Comparison of ENCODE assay signal across 24 mouse cellular contexts in genomic region chr5:136456395-136456794, GRCm38 (mm10).
A peak's percentile ranks its signal among the peaks of the same experiment; 100 is the strongest.
DNase-seq lines count a peak whose midpoint lies in the region; ATAC-seq and TF ChIP-seq lines count a peak whose summit lies in the region.
"Had no signal": no experiment of that assay in that cellular context is flagged by ENCODE, and none has a peak within 500 bp of the region (broad histone marks: within the 10 kb centered on the region; RNA-seq: fewer than 3 reads in every experiment).

No protein-coding gene starts in this region.

- H3K27ac ChIP-seq in gastrocnemius, adult 2 months, result peak overlapping the region; percentile 72
- H3K27ac ChIP-seq in heart, postnatal 0 days (ENCODE audit: low read depth), result peak overlapping the region; percentile 46
- no peak overlapping the region for H3K27ac ChIP-seq in midbrain, embryonic 15.5 days
- H3K27ac ChIP-seq: embryonic facial prominence, embryonic 10.5 days; hindbrain, embryonic 12.5 days; limb, embryonic 15.5 days; liver, embryonic 14.5 days had no signal

- no peak overlapping the region for H3K4me3 ChIP-seq in gastrocnemius, adult 2 months
- H3K4me3 ChIP-seq in heart, postnatal 0 days (ENCODE audit: low read depth, low read length), result no peak overlapping the region
- H3K4me3 ChIP-seq in midbrain, embryonic 15.5 days, result no peak overlapping the region
- H3K4me3 ChIP-seq: embryonic facial prominence, embryonic 10.5 days; hindbrain, embryonic 12.5 days; limb, embryonic 15.5 days had no signal

- TF ChIP-seq CTCF in gastrocnemius, adult 2 months (IDR thresholded peaks at IDR 0.05), result no peak
- TF ChIP-seq CTCF in heart, postnatal 0 days (IDR thresholded peaks at IDR 0.05; ENCODE audit: low read depth), result no peak

- H3K4me1 ChIP-seq in heart, postnatal 0 days (ENCODE audit: control insufficient read depth, insufficient read depth), result peaks cover 33% of the 10 kb centered on the region
- H3K4me1 ChIP-seq in midbrain, embryonic 15.5 days, result no peaks in the 10 kb centered on the region

- no peak overlapping the region for H3K9ac ChIP-seq in heart, postnatal 0 days (replicated peaks; ENCODE audit: low read depth, low read length)
- no peak overlapping the region for H3K9ac ChIP-seq in midbrain, embryonic 15.5 days
- H3K9ac ChIP-seq: hindbrain, embryonic 12.5 days; limb, embryonic 15.5 days; liver, embryonic 14.5 days; lung, embryonic 14.5 days had no signal

- no peaks in the 10 kb centered on the region for H3K36me3 ChIP-seq in heart, postnatal 0 days (replicated peaks; ENCODE audit: control insufficient read depth, insufficient read depth, low read length)
- no peaks in the 10 kb centered on the region for H3K36me3 ChIP-seq in midbrain, embryonic 15.5 days (replicated peaks)
- H3K36me3 ChIP-seq: hindbrain, embryonic 12.5 days; limb, embryonic 15.5 days had no signal

- no peak for TF ChIP-seq EP300 in heart, postnatal 0 days (IDR thresholded peaks at IDR 0.05; ENCODE audit: low read depth)

- peak; percentile 52 for DNase-seq in gastrocnemius, adult 2 months
- DNase-seq in gastrocnemius, postnatal 36 days, result no peak
- no peak for DNase-seq in heart, postnatal 0 days (ENCODE audit: low spot score)
- no peak for DNase-seq in heart, postnatal 25 days (ENCODE audit: low spot score)
- peak; percentile 80 for DNase-seq in 416B (ENCODE audit: low read depth)
- DNase-seq in induced T-regulatory cell, adult 2 months (ENCODE audit: low read depth), result peak; percentile 17
- DNase-seq in right cerebral cortex, postnatal 36 days (ENCODE audit: low spot score in 2 of 2), result no peak
- DNase-seq: adrenal gland, postnatal 14 days; B cell, adult 2 months; cerebellum, postnatal 10 days; heart, postnatal 10 days; kidney, adult 11 months; left cerebral cortex, postnatal 4 days; lung, embryonic 14.5 days; retina, postnatal 1 day; right cerebral cortex, postnatal 25 days had no signal

- no peaks in the 10 kb centered on the region for H3K27me3 ChIP-seq in heart, postnatal 0 days (ENCODE audit: control insufficient read depth, insufficient read depth, low read length)
- no peaks in the 10 kb centered on the region for H3K27me3 ChIP-seq in midbrain, embryonic 15.5 days (replicated peaks)
- H3K27me3 ChIP-seq: hindbrain, embryonic 12.5 days had no signal

- H3K4me2 ChIP-seq in heart, postnatal 0 days (ENCODE audit: low read depth, low read length), result no peak overlapping the region
- no peak overlapping the region for H3K4me2 ChIP-seq in midbrain, embryonic 15.5 days
- H3K4me2 ChIP-seq: hindbrain, embryonic 12.5 days; limb, embryonic 15.5 days; lung, embryonic 14.5 days; midbrain, embryonic 11.5 days had no signal

- 53% methylated on average over 4 of the region's 4 CpGs for WGBS in heart, postnatal 0 days
- 85% methylated on average over 4 of the region's 4 CpGs for WGBS in midbrain, embryonic 15.5 days

- ATAC-seq in heart, postnatal 0 days (ENCODE audit: insufficient read depth, low read depth), result no peak; the same call in 1 of the 2 replicates
- ATAC-seq in midbrain, embryonic 15.5 days (replicated peaks), result no peak
- ATAC-seq: activated CD4-positive, CD25-positive, alpha-beta regulatory T cell, adult 4 months; forebrain, embryonic 16.5 days had no signal

- intact Hi-C loops in gastrocnemius, adult 2 months (cut with DNase I), result no loop called here
- intact Hi-C loops in gastrocnemius, postnatal 36 days (cut with DNase I), result no loop called here
- intact Hi-C loops in heart, postnatal 25 days (cut with DNase I), result no loop called here

- no peaks in the 10 kb centered on the region for H3K9me3 ChIP-seq in heart, postnatal 0 days (replicated peaks; ENCODE audit: control insufficient read depth, low read length)
- H3K9me3 ChIP-seq in midbrain, embryonic 15.5 days, result no peaks in the 10 kb centered on the region
- H3K9me3 ChIP-seq: embryonic facial prominence, embryonic 10.5 days; hindbrain, embryonic 12.5 days; limb, embryonic 15.5 days had no signal

Comparison
In these comparisons a context has a peak if more than half of its experiments do, and no peak if none do; other contexts are left out.
1. DNase-seq: peak in gastrocnemius, adult 2 months (single experiment), 416B (single experiment) and induced T-regulatory cell, adult 2 months (single experiment); none in gastrocnemius, postnatal 36 days (0 of 2), heart, postnatal 0 days (single experiment), heart, postnatal 25 days (single experiment) and right cerebral cortex, postnatal 36 days (0 of 2).